Mouse (Mus musculus): Measurements from ENCODE around the gene Gm364. TPM values are rescaled to one million over a fixed set of nuclear protein-coding genes. Genes with fewer than 3 reads are reported as not detected.

Gene Gm364
- total RNA-seq, 1 experiment: 7.9 TPM

GRCm38 (mm10) chrX:57373543-57373942, 35.4 kb upstream of the Gm364 start:
- Histone ChIP-seq H3K9me3 (ENCODE audit: control insufficient read depth, insufficient read depth, low read depth, low read length) (no peaks in the 10 kb centered on the region), H3K4me1 (ENCODE audit: control insufficient read depth in 2 of 2, insufficient read depth in 2 of 2, low read length in 2 of 2, poor library complexity in 1 of 2) (no peaks in the 10 kb centered on the region), H3K9ac (ENCODE audit: insufficient read depth, low read depth, low read length, poor library complexity, severe bottlenecking) (no peak overlapping the region), H3K4me3 (ENCODE audit: insufficient read depth in 1 of 2, low read depth in 1 of 2, low read length in 2 of 2, poor library complexity in 1 of 2, severe bottlenecking in 1 of 2) (no peak overlapping the region), H3K27ac (ENCODE audit: insufficient read depth, low read depth, low read length, poor library complexity, severe bottlenecking) (no peak overlapping the region), H3K36me3 (ENCODE audit: control insufficient read depth, insufficient read depth, low read length, poor library complexity, severe bottlenecking) (no peaks in the 10 kb centered on the region)
- in situ Hi-C loops (cut with MboI; ENCODE audit: low sequenced_read_pairs in 2 of 2, unreplicated experiment in 2 of 2): no loop called here
- no peak for DNase-seq (ENCODE audit: low read depth, low spot score)
- TF ChIP-seq ZC3H11A (IDR thresholded peaks at IDR 0.05; ENCODE audit: borderline replicate concordance, low read depth, low read length) (no peak), MAFK (IDR thresholded peaks at IDR 0.05; ENCODE audit: insufficient read depth, low read depth, low read length) (no peak), CHD2 (IDR thresholded peaks at IDR 0.05; ENCODE audit: low read depth, low read length) (no peak), HCFC1 (IDR thresholded peaks at IDR 0.05; ENCODE audit: borderline replicate concordance, insufficient read depth, low read length) (no peak), ZNF384 (IDR thresholded peaks at IDR 0.05; ENCODE audit: low read depth, low read length) (no peak)

GRCm38 (mm10) chrX:57374029-57374428, 34.9 kb upstream of the Gm364 start:
- H3K36me3 ChIP-seq (ENCODE audit: control insufficient read depth, insufficient read depth, low read length, poor library complexity, severe bottlenecking): 0 out of 2 replicates have a peak, but pooled peaks cover 3% of the 10 kb centered on the region
- in situ Hi-C loops (cut with MboI; ENCODE audit: low sequenced_read_pairs in 2 of 2, unreplicated experiment in 2 of 2): no loop called here
- H3K4me1 ChIP-seq (ENCODE audit: control insufficient read depth in 2 of 2, insufficient read depth in 2 of 2, low read length in 2 of 2, poor library complexity in 1 of 2): no peaks in the 10 kb centered on the region
- no peak overlapping the region for H3K4me3 ChIP-seq (ENCODE audit: insufficient read depth in 1 of 2, low read depth in 1 of 2, low read length in 2 of 2, poor library complexity in 1 of 2, severe bottlenecking in 1 of 2)
- no peak for DNase-seq (ENCODE audit: low read depth, low spot score)
- no peak overlapping the region for H3K27ac ChIP-seq (ENCODE audit: insufficient read depth, low read depth, low read length, poor library complexity, severe bottlenecking)
- TF ChIP-seq MAFK (IDR thresholded peaks at IDR 0.05; ENCODE audit: insufficient read depth, low read depth, low read length) (no peak), ZNF384 (IDR thresholded peaks at IDR 0.05; ENCODE audit: low read depth, low read length) (no peak), CHD2 (IDR thresholded peaks at IDR 0.05; ENCODE audit: low read depth, low read length) (no peak), ZC3H11A (IDR thresholded peaks at IDR 0.05; ENCODE audit: borderline replicate concordance, low read depth, low read length) (no peak), HCFC1 (IDR thresholded peaks at IDR 0.05; ENCODE audit: borderline replicate concordance, insufficient read depth, low read length) (no peak)
- H3K9me3 ChIP-seq (ENCODE audit: control insufficient read depth, insufficient read depth, low read depth, low read length): no peaks in the 10 kb centered on the region
- H3K9ac ChIP-seq (ENCODE audit: insufficient read depth, low read depth, low read length, poor library complexity, severe bottlenecking): no peak overlapping the region

GRCm38 (mm10) chrX:57377096-57377495, 31.9 kb upstream of the Gm364 start:
- in situ Hi-C loops (cut with MboI; ENCODE audit: low sequenced_read_pairs in 2 of 2, unreplicated experiment in 2 of 2): no loop called here
- Histone ChIP-seq H3K27ac (ENCODE audit: insufficient read depth, low read depth, low read length, poor library complexity, severe bottlenecking) (no peak overlapping the region), H3K9me3 (ENCODE audit: control insufficient read depth, insufficient read depth, low read depth, low read length) (no peaks in the 10 kb centered on the region), H3K4me3 (ENCODE audit: insufficient read depth in 1 of 2, low read depth in 1 of 2, low read length in 2 of 2, poor library complexity in 1 of 2, severe bottlenecking in 1 of 2) (no peak overlapping the region), H3K36me3 (ENCODE audit: control insufficient read depth, insufficient read depth, low read length, poor library complexity, severe bottlenecking) (peaks cover 5% of the 10 kb centered on the region; the same call in 1 of the 2 replicates), H3K4me1 (ENCODE audit: control insufficient read depth in 2 of 2, insufficient read depth in 2 of 2, low read length in 2 of 2, poor library complexity in 1 of 2) (no peaks in the 10 kb centered on the region; a peak in 2 of 4 replicates), H3K9ac (ENCODE audit: insufficient read depth, low read depth, low read length, poor library complexity, severe bottlenecking) (no peak overlapping the region)
- TF ChIP-seq MAFK (IDR thresholded peaks at IDR 0.05; ENCODE audit: insufficient read depth, low read depth, low read length) (no peak), HCFC1 (IDR thresholded peaks at IDR 0.05; ENCODE audit: borderline replicate concordance, insufficient read depth, low read length) (no peak), CHD2 (IDR thresholded peaks at IDR 0.05; ENCODE audit: low read depth, low read length) (no peak)
- DNase-seq (ENCODE audit: low read depth, low spot score): no peak

- in situ Hi-C loops (cut with MboI; ENCODE audit: low sequenced_read_pairs in 2 of 2, unreplicated experiment in 2 of 2): no loop called here
- H3K9me3 ChIP-seq (ENCODE audit: control insufficient read depth, insufficient read depth, low read depth, low read length): no peaks in the 10 kb centered on the region
- H3K4me1 ChIP-seq (ENCODE audit: control insufficient read depth in 2 of 2, insufficient read depth in 2 of 2, low read length in 2 of 2, poor library complexity in 1 of 2): no peaks in the 10 kb centered on the region; a peak in 2 of 4 replicates
- H3K27ac ChIP-seq (ENCODE audit: insufficient read depth, low read depth, low read length, poor library complexity, severe bottlenecking): no peak overlapping the region
- H3K4me3 ChIP-seq (ENCODE audit: insufficient read depth in 1 of 2, low read depth in 1 of 2, low read length in 2 of 2, poor library complexity in 1 of 2, severe bottlenecking in 1 of 2): no peak overlapping the region
- peaks cover 8% of the 10 kb centered on the region; the same call in 1 of the 2 replicates for H3K36me3 ChIP-seq (ENCODE audit: control insufficient read depth, insufficient read depth, low read length, poor library complexity, severe bottlenecking)
- TF ChIP-seq ZNF384 (IDR thresholded peaks at IDR 0.05; ENCODE audit: low read depth, low read length) (no peak), HCFC1 (IDR thresholded peaks at IDR 0.05; ENCODE audit: borderline replicate concordance, insufficient read depth, low read length) (no peak), CHD2 (IDR thresholded peaks at IDR 0.05; ENCODE audit: low read depth, low read length) (no peak), ZC3H11A (IDR thresholded peaks at IDR 0.05; ENCODE audit: borderline replicate concordance, low read depth, low read length) (no peak), MAFK (IDR thresholded peaks at IDR 0.05; ENCODE audit: insufficient read depth, low read depth, low read length) (no peak)
- no peak for DNase-seq (ENCODE audit: low read depth, low spot score)
- H3K9ac ChIP-seq (ENCODE audit: insufficient read depth, low read depth, low read length, poor library complexity, severe bottlenecking): no peak overlapping the region
These were observed 30.4 kb upstream of the Gm364 start for GRCm38 (mm10) chrX:57378579-57378978.

- Histone ChIP-seq H3K4me3 (ENCODE audit: insufficient read depth in 1 of 2, low read depth in 1 of 2, low read length in 2 of 2, poor library complexity in 1 of 2, severe bottlenecking in 1 of 2) (no peak overlapping the region), H3K9me3 (ENCODE audit: control insufficient read depth, insufficient read depth, low read depth, low read length) (no peaks in the 10 kb centered on the region), H3K9ac (ENCODE audit: insufficient read depth, low read depth, low read length, poor library complexity, severe bottlenecking) (no peak overlapping the region), H3K27ac (ENCODE audit: insufficient read depth, low read depth, low read length, poor library complexity, severe bottlenecking) (no peak overlapping the region), H3K36me3 (ENCODE audit: control insufficient read depth, insufficient read depth, low read length, poor library complexity, severe bottlenecking) (peaks cover 8% of the 10 kb centered on the region; the same call in 1 of the 2 replicates), H3K4me1 (ENCODE audit: control insufficient read depth in 2 of 2, insufficient read depth in 2 of 2, low read length in 2 of 2, poor library complexity in 1 of 2) (no peaks in the 10 kb centered on the region; a peak in 2 of 4 replicates)
- no peak for DNase-seq (ENCODE audit: low read depth, low spot score)
- in situ Hi-C loops (cut with MboI; ENCODE audit: low sequenced_read_pairs in 2 of 2, unreplicated experiment in 2 of 2): no loop called here
- TF ChIP-seq HCFC1 (IDR thresholded peaks at IDR 0.05; ENCODE audit: borderline replicate concordance, insufficient read depth, low read length) (no peak), ZNF384 (IDR thresholded peaks at IDR 0.05; ENCODE audit: low read depth, low read length) (no peak), ZC3H11A (IDR thresholded peaks at IDR 0.05; ENCODE audit: borderline replicate concordance, low read depth, low read length) (no peak), MAFK (IDR thresholded peaks at IDR 0.05; ENCODE audit: insufficient read depth, low read depth, low read length) (no peak)
These were observed 28.0 kb upstream of the Gm364 start for GRCm38 (mm10) chrX:57380915-57381314.
